Mouse (Mus musculus): ENCODE measurements around the gene Hrh3. TPM values are rescaled to one million over a fixed set of nuclear protein-coding genes. Genes with fewer than 3 reads are reported as not detected.

Gene Hrh3
- polyA plus RNA-seq, 1 experiment, result 5.1 TPM

- no peaks in the 10 kb centered on the region for H3K36me3 ChIP-seq (ENCODE audit: control insufficient read depth, insufficient read depth, low read length)
- TF ChIP-seq POLR2A (IDR thresholded peaks at IDR 0.05; ENCODE audit: control insufficient read depth, low read depth, low read length), result no peak
- no peak for TF ChIP-seq CTCF (IDR thresholded peaks at IDR 0.05; ENCODE audit: control insufficient read depth, insufficient read depth, insufficient replicate concordance, low read depth, low read length)
- no peak overlapping the region for H3K27ac ChIP-seq (ENCODE audit: control insufficient read depth, insufficient read depth, low read depth, low read length)
- H3K4me3 ChIP-seq (ENCODE audit: control insufficient read depth, low read depth, low read length), result no peak overlapping the region
- no peaks in the 10 kb centered on the region for H3K27me3 ChIP-seq (ENCODE audit: control insufficient read depth, insufficient read depth, low read length)
- H3K4me1 ChIP-seq (ENCODE audit: control insufficient read depth, insufficient read depth, low read length), result no peaks in the 10 kb centered on the region
Measured at GRCm38 (mm10) chr2:180127675-180128074, 23.4 kb upstream of the Hrh3 start.

DNA sequence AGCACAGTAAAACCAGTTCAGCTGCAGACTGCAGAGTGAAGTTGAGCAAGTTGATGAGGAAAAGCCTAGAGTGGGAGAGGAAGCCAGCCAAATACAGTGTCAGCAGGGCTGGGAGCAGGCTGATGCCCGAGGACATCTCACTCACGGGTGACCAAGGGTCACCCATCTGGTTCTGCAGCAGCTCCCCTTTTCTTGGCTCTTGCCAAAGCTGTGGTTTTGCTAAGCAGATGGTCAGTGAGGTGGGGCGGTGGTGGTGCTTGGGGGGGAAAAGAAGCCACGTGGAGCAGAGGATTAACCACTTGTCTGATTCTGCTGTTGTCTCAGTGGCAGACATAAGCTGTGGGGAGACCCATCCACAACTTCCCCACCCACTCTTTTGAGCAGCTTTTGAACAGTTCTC is 21.9 kb upstream of the Hrh3 start:
- Histone ChIP-seq H3K27ac (ENCODE audit: control insufficient read depth, insufficient read depth, low read depth, low read length) (no peak overlapping the region), H3K4me3 (ENCODE audit: control insufficient read depth, low read depth, low read length) (no peak overlapping the region), H3K36me3 (ENCODE audit: control insufficient read depth, insufficient read depth, low read length) (no peaks in the 10 kb centered on the region), H3K27me3 (ENCODE audit: control insufficient read depth, insufficient read depth, low read length) (no peaks in the 10 kb centered on the region), H3K4me1 (ENCODE audit: control insufficient read depth, insufficient read depth, low read length) (no peaks in the 10 kb centered on the region)
- TF ChIP-seq POLR2A (IDR thresholded peaks at IDR 0.05; ENCODE audit: control insufficient read depth, low read depth, low read length), result no peak
- TF ChIP-seq CTCF (IDR thresholded peaks at IDR 0.05; ENCODE audit: control insufficient read depth, insufficient read depth, insufficient replicate concordance, low read depth, low read length), result no peak

DNA sequence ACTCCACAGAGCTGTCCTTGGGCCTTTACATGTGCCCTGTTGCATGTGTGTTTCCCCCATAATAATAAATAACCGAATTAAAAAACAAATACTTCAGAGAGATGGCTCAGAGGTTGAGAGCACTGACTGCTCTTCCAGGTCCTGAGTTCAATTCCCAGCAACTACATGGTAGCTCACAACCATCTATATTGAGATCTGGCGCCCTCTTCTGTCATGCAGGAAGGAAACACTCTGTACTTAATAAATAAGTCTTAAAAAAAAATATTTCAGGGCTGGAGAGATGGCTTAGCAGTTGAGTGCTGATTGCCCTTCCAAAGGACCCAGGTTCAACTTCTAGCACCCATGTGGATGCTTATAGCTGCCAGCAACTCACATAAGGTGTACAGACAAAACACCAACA is 19.9 kb upstream of the Hrh3 start:
- Histone ChIP-seq H3K27ac (ENCODE audit: control insufficient read depth, insufficient read depth, low read depth, low read length) (no peak overlapping the region), H3K4me3 (ENCODE audit: control insufficient read depth, low read depth, low read length) (no peak overlapping the region), H3K4me1 (ENCODE audit: control insufficient read depth, insufficient read depth, low read length) (peaks cover 2% of the 10 kb centered on the region), H3K27me3 (ENCODE audit: control insufficient read depth, insufficient read depth, low read length) (no peaks in the 10 kb centered on the region), H3K36me3 (ENCODE audit: control insufficient read depth, insufficient read depth, low read length) (no peaks in the 10 kb centered on the region)
- no peak for TF ChIP-seq POLR2A (IDR thresholded peaks at IDR 0.05; ENCODE audit: control insufficient read depth, low read depth, low read length)
- TF ChIP-seq CTCF (IDR thresholded peaks at IDR 0.05; ENCODE audit: control insufficient read depth, insufficient read depth, insufficient replicate concordance, low read depth, low read length), result no peak

- TF ChIP-seq POLR2A (IDR thresholded peaks at IDR 0.05; ENCODE audit: control insufficient read depth, low read depth, low read length) (no peak), CTCF (IDR thresholded peaks at IDR 0.05; ENCODE audit: control insufficient read depth, insufficient read depth, insufficient replicate concordance, low read depth, low read length) (no peak)
- H3K4me1 ChIP-seq (ENCODE audit: control insufficient read depth, insufficient read depth, low read length), result peaks cover 17% of the 10 kb centered on the region
- no peaks in the 10 kb centered on the region for H3K36me3 ChIP-seq (ENCODE audit: control insufficient read depth, insufficient read depth, low read length)
- no peaks in the 10 kb centered on the region for H3K27me3 ChIP-seq (ENCODE audit: control insufficient read depth, insufficient read depth, low read length)
- peak overlapping the region; percentile 89 for H3K4me3 ChIP-seq (ENCODE audit: control insufficient read depth, low read depth, low read length)
- H3K27ac ChIP-seq (ENCODE audit: control insufficient read depth, insufficient read depth, low read depth, low read length), result peak overlapping the region; percentile 68; the same call in 1 of the 2 replicates
Measured at GRCm38 (mm10) chr2:180120292-180120761, 16.0 kb upstream of the Hrh3 start.

GRCm38 (mm10) chr2:180119439-180120291 is 15.4 kb upstream of the Hrh3 start:
- Histone ChIP-seq H3K27ac (ENCODE audit: control insufficient read depth, insufficient read depth, low read depth, low read length) (peak overlapping the region; percentile 68; the same call in 1 of the 2 replicates), H3K27me3 (ENCODE audit: control insufficient read depth, insufficient read depth, low read length) (no peaks in the 10 kb centered on the region), H3K36me3 (ENCODE audit: control insufficient read depth, insufficient read depth, low read length) (no peaks in the 10 kb centered on the region), H3K4me1 (ENCODE audit: control insufficient read depth, insufficient read depth, low read length) (peaks cover 17% of the 10 kb centered on the region), H3K4me3 (ENCODE audit: control insufficient read depth, low read depth, low read length) (peak overlapping the region; percentile 89)
- TF ChIP-seq POLR2A (IDR thresholded peaks at IDR 0.05; ENCODE audit: control insufficient read depth, low read depth, low read length) (no peak), CTCF (IDR thresholded peaks at IDR 0.05; ENCODE audit: control insufficient read depth, insufficient read depth, insufficient replicate concordance, low read depth, low read length) (no peak)

- TF ChIP-seq CTCF (IDR thresholded peaks at IDR 0.05; ENCODE audit: control insufficient read depth, insufficient read depth, insufficient replicate concordance, low read depth, low read length) (no peak), POLR2A (IDR thresholded peaks at IDR 0.05; ENCODE audit: control insufficient read depth, low read depth, low read length) (peak; percentile 35)
- Histone ChIP-seq H3K27ac (ENCODE audit: control insufficient read depth, insufficient read depth, low read depth, low read length) (peak within 1 kb of the TSS; percentile 76), H3K4me1 (ENCODE audit: control insufficient read depth, insufficient read depth, low read length) (peaks cover 17% of the 10 kb centered on the region), H3K27me3 (ENCODE audit: control insufficient read depth, insufficient read depth, low read length) (no peaks in the 10 kb centered on the region), H3K4me3 (ENCODE audit: control insufficient read depth, low read depth, low read length) (peak within 1 kb of the TSS; percentile 89), H3K36me3 (ENCODE audit: control insufficient read depth, insufficient read depth, low read length) (no peaks in the 10 kb centered on the region)
Measured at GRCm38 (mm10) chr2:180118661-180119438, 14.6 kb upstream of the Hrh3 start, which contains the start of gene Osbpl2. Gene Osbpl2 (plus strand): TSS chr2:180119306.

All from testis, adult 2 months (tissue).